Mouse (Mus musculus): ENCODE data around the gene Scube2.

- TF ChIP-seq CTCF (IDR thresholded peaks at IDR 0.05; ENCODE audit: insufficient read depth, low read depth, low read length) (no peak), POLR2A (IDR thresholded peaks at IDR 0.05; ENCODE audit: insufficient read depth, low read depth, low read length) (no peak)
Measured at GRCm38 (mm10) chr7:109865370-109866229, at the start of gene Scube2.

All from olfactory bulb, adult 2 months (tissue).